20 mouse cellular contexts compared by ENCODE assay signal in the genomic region with DNA sequence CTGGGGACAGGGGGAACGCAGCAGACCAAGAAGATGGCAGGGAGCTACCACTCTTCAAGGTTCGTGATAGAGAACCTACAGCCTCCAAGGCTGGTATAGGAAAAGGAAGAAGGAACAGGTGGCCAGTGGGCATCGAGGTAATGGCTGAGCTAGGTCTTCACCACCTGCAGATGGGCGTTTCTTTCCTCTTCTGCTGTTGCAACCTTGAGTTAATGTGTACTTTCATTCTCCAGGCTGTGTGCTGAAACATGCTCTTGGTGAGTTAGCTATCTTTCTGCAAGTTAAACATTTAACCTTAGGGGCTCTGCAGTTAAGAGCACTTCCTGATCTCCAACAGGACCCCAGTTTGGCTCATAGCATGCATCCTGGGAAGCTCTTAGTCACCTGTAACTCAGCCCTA. TPM values are rescaled to one million over a fixed set of nuclear protein-coding genes. Genes with fewer than 3 reads are reported as not detected.
DNase-seq lines count a peak whose midpoint lies in the region; ATAC-seq lines count a peak whose summit lies in the region.
"Had no signal": no experiment of that assay in that cellular context is flagged by ENCODE, and none has a peak within 500 bp of the region (broad histone marks: within the 10 kb centered on the region; RNA-seq: fewer than 3 reads in every experiment).

No protein-coding gene starts in this region.

- H3K9me3 ChIP-seq in hindbrain, embryonic 13.5 days, result no peaks in the 10 kb centered on the region
- H3K9me3 ChIP-seq in hindbrain, embryonic 16.5 days (ENCODE audit: control insufficient read depth, low read length), result no peaks in the 10 kb centered on the region
- H3K9me3 ChIP-seq in intestine, embryonic 16.5 days (ENCODE audit: control insufficient read depth, low read length), result no peaks in the 10 kb centered on the region
- H3K9me3 ChIP-seq in kidney, embryonic 15.5 days (replicated peaks), result no peaks in the 10 kb centered on the region
- no peaks in the 10 kb centered on the region for H3K9me3 ChIP-seq in liver, embryonic 15.5 days (replicated peaks)
- H3K9me3 ChIP-seq: G1E; limb, embryonic 15.5 days had no signal

- no peak for ATAC-seq in hindbrain, embryonic 13.5 days (ENCODE audit: low FRiP score)
- no peak for ATAC-seq in hindbrain, embryonic 16.5 days
- peak; percentile 21 for ATAC-seq in intestine, embryonic 16.5 days
- no peak; the same call in 1 of the 2 replicates for ATAC-seq in kidney, embryonic 15.5 days (replicated peaks; ENCODE audit: low FRiP score)
- no peak for ATAC-seq in liver, embryonic 15.5 days (ENCODE audit: insufficient read depth)
- ATAC-seq in megakaryocyte, adult 5-6 weeks (ENCODE audit: poor library complexity, severe bottlenecking), result no peak

- peak overlapping the region; percentile 94 for H3K27ac ChIP-seq in hindbrain, embryonic 13.5 days
- no peak overlapping the region for H3K27ac ChIP-seq in hindbrain, embryonic 16.5 days (ENCODE audit: low read depth, low read length)
- peak overlapping the region; percentile 51; the same call in 1 of the 2 replicates for H3K27ac ChIP-seq in intestine, embryonic 16.5 days (ENCODE audit: low read length)
- H3K27ac ChIP-seq in kidney, embryonic 15.5 days, result peak overlapping the region; percentile 84
- H3K27ac ChIP-seq in liver, embryonic 15.5 days (replicated peaks), result peak overlapping the region; percentile 69
- H3K27ac ChIP-seq: limb, embryonic 15.5 days; stomach, postnatal 0 days had no signal

- peaks cover 38% of the 10 kb centered on the region for H3K4me1 ChIP-seq in hindbrain, embryonic 13.5 days (replicated peaks)
- H3K4me1 ChIP-seq in hindbrain, embryonic 16.5 days (ENCODE audit: control insufficient read depth, insufficient read depth, low read depth, low read length), result peaks cover 11% of the 10 kb centered on the region
- H3K4me1 ChIP-seq in intestine, embryonic 16.5 days (ENCODE audit: control insufficient read depth, insufficient read depth, low read length), result peaks cover 3% of the 10 kb centered on the region
- peaks cover 16% of the 10 kb centered on the region for H3K4me1 ChIP-seq in kidney, embryonic 15.5 days
- peaks cover 18% of the 10 kb centered on the region for H3K4me1 ChIP-seq in liver, embryonic 15.5 days (replicated peaks)

- DNase-seq in frontal cortex, postnatal 14 days (ENCODE audit: low spot score in 2 of 2), result no peak
- DNase-seq: adrenal gland, postnatal 14 days; cerebellum, postnatal 10 days; gastrocnemius, postnatal 25 days; lung, postnatal 4 days; right cerebral cortex, adult 18-20 months; thymus, postnatal 25 days had no signal

- no peak overlapping the region for H3K9ac ChIP-seq in hindbrain, embryonic 13.5 days
- H3K9ac ChIP-seq in hindbrain, embryonic 16.5 days (ENCODE audit: low read depth, low read length), result no peak overlapping the region
- H3K9ac ChIP-seq in intestine, embryonic 16.5 days (ENCODE audit: low read depth, low read length), result no peak overlapping the region
- no peak overlapping the region for H3K9ac ChIP-seq in kidney, embryonic 15.5 days
- no peak overlapping the region for H3K9ac ChIP-seq in liver, embryonic 15.5 days
- H3K9ac ChIP-seq: limb, embryonic 15.5 days had no signal

- H3K4me2 ChIP-seq in hindbrain, embryonic 13.5 days, result peak overlapping the region; percentile 81; the same call in 1 of the 2 replicates
- H3K4me2 ChIP-seq in hindbrain, embryonic 16.5 days (ENCODE audit: low read length), result no peak overlapping the region
- H3K4me2 ChIP-seq in intestine, embryonic 16.5 days (ENCODE audit: low read depth, low read length), result no peak overlapping the region
- H3K4me2 ChIP-seq in kidney, embryonic 15.5 days, result no peak overlapping the region
- peak overlapping the region; percentile 29; the same call in 1 of the 2 replicates for H3K4me2 ChIP-seq in liver, embryonic 15.5 days
- H3K4me2 ChIP-seq: heart, embryonic 11.5 days; limb, embryonic 15.5 days had no signal

- H3K36me3 ChIP-seq in hindbrain, embryonic 13.5 days, result peaks cover 3% of the 10 kb centered on the region
- H3K36me3 ChIP-seq in hindbrain, embryonic 16.5 days (ENCODE audit: control insufficient read depth, insufficient read depth, low read length), result peaks cover 6% of the 10 kb centered on the region; the same call in 1 of the 2 replicates
- H3K36me3 ChIP-seq in intestine, embryonic 16.5 days (ENCODE audit: control insufficient read depth, insufficient read depth, low read length), result no peaks in the 10 kb centered on the region
- H3K36me3 ChIP-seq in kidney, embryonic 15.5 days, result no peaks in the 10 kb centered on the region
- no peaks in the 10 kb centered on the region for H3K36me3 ChIP-seq in liver, embryonic 15.5 days (replicated peaks)
- H3K36me3 ChIP-seq: G1E; limb, embryonic 15.5 days had no signal

- no peak overlapping the region for H3K4me3 ChIP-seq in hindbrain, embryonic 13.5 days
- no peak overlapping the region for H3K4me3 ChIP-seq in hindbrain, embryonic 16.5 days (ENCODE audit: low read length)
- no peak overlapping the region for H3K4me3 ChIP-seq in intestine, embryonic 16.5 days (ENCODE audit: low read length)
- H3K4me3 ChIP-seq in kidney, embryonic 15.5 days (replicated peaks), result no peak overlapping the region
- H3K4me3 ChIP-seq in liver, embryonic 15.5 days (replicated peaks), result no peak overlapping the region
- H3K4me3 ChIP-seq: limb, embryonic 15.5 days had no signal

- H3K27me3 ChIP-seq in hindbrain, embryonic 13.5 days, result no peaks in the 10 kb centered on the region
- no peaks in the 10 kb centered on the region for H3K27me3 ChIP-seq in hindbrain, embryonic 16.5 days (replicated peaks; ENCODE audit: control insufficient read depth, insufficient read depth, low read length)
- H3K27me3 ChIP-seq in intestine, embryonic 16.5 days (replicated peaks; ENCODE audit: control insufficient read depth, insufficient read depth, low read length), result no peaks in the 10 kb centered on the region
- peaks cover 11% of the 10 kb centered on the region; the same call in 1 of the 2 replicates for H3K27me3 ChIP-seq in kidney, embryonic 15.5 days
- peaks cover 27% of the 10 kb centered on the region for H3K27me3 ChIP-seq in liver, embryonic 15.5 days
- H3K27me3 ChIP-seq: limb, embryonic 15.5 days had no signal

- WGBS in hindbrain, embryonic 13.5 days, result 86% methylated on average over 4 of the region's 4 CpGs
- 89% methylated on average over 4 of the region's 4 CpGs for WGBS in hindbrain, embryonic 16.5 days
- 75% methylated on average over 4 of the region's 4 CpGs for WGBS in intestine, embryonic 16.5 days
- 78% methylated on average over 4 of the region's 4 CpGs for WGBS in kidney, embryonic 15.5 days
- 38% methylated on average over 4 of the region's 4 CpGs for WGBS in liver, embryonic 15.5 days (ENCODE audit: insufficient replicate concordance)

RNA-seq across cellular contexts. Expression of gene Tmem169, which starts 3.7 kb away (rescaled TPM):
- polyA plus RNA-seq in hindbrain, embryonic 13.5 days (2015; fragmentation: Nextera tagmentation; extraction: Ambion mirVana), result 42.3 and 46.8 TPM in 2 replicates
- polyA plus RNA-seq in hindbrain, embryonic 16.5 days (2015; fragmentation: Nextera tagmentation; extraction: Ambion mirVana), result 34.2 and 38.7 TPM in 2 replicates
- polyA plus RNA-seq in intestine, embryonic 16.5 days (2015; fragmentation: Nextera tagmentation; extraction: Ambion mirVana), result 2.1 and 2.3 TPM in 2 replicates
- polyA plus RNA-seq in kidney, embryonic 15.5 days (2015; fragmentation: Nextera tagmentation; extraction: Ambion mirVana), result 4.8 and 5.0 TPM in 2 replicates
- polyA plus RNA-seq in liver, embryonic 15.5 days (2015; fragmentation: Nextera tagmentation; extraction: Ambion mirVana), result 0.79 and 0.96 TPM in 2 replicates
- total RNA-seq in megakaryocyte, adult 5-6 weeks (2015), result not detected in 2 replicates
- total RNA-seq in megakaryocyte, adult 5-6 weeks (2017), result not detected in 2 replicates
- total RNA-seq: gastrocnemius, postnatal 25 days; hematopoietic stem cell, adult 5-6 weeks; monocyte, adult 5-6 weeks had no signal
- polyA plus RNA-seq: G1E; spleen, adult 2 months had no signal

RNA-seq across cellular contexts. Expression of gene Pecr, which starts 3.8 kb away (rescaled TPM):
- 8.8 and 8.9 TPM in 2 replicates for polyA plus RNA-seq in hindbrain, embryonic 13.5 days (2015; fragmentation: Nextera tagmentation; extraction: Ambion mirVana)
- 9.4 and 10.6 TPM in 2 replicates for polyA plus RNA-seq in hindbrain, embryonic 16.5 days (2015; fragmentation: Nextera tagmentation; extraction: Ambion mirVana)
- 82.7 and 96.5 TPM in 2 replicates for polyA plus RNA-seq in intestine, embryonic 16.5 days (2015; fragmentation: Nextera tagmentation; extraction: Ambion mirVana)
- polyA plus RNA-seq in kidney, embryonic 15.5 days (2015; fragmentation: Nextera tagmentation; extraction: Ambion mirVana), result 53.8 and 54.9 TPM in 2 replicates
- 66.1 and 71.5 TPM in 2 replicates for polyA plus RNA-seq in liver, embryonic 15.5 days (2015; fragmentation: Nextera tagmentation; extraction: Ambion mirVana)
- total RNA-seq in megakaryocyte, adult 5-6 weeks (2015), result 0.29 and 0.66 TPM in 2 replicates
- 0.45 and 1.3 TPM in 2 replicates for total RNA-seq in megakaryocyte, adult 5-6 weeks (2017)

RNA-seq across cellular contexts. Expression of gene Xrcc5, which starts 19.3 kb away (rescaled TPM):
- polyA plus RNA-seq in hindbrain, embryonic 13.5 days (2015; fragmentation: Nextera tagmentation; extraction: Ambion mirVana), result 26.0 and 26.5 TPM in 2 replicates
- 15.9 and 17.3 TPM in 2 replicates for polyA plus RNA-seq in hindbrain, embryonic 16.5 days (2015; fragmentation: Nextera tagmentation; extraction: Ambion mirVana)
- 31.7 and 34.0 TPM in 2 replicates for polyA plus RNA-seq in intestine, embryonic 16.5 days (2015; fragmentation: Nextera tagmentation; extraction: Ambion mirVana)
- 54.5 and 59.4 TPM in 2 replicates for polyA plus RNA-seq in kidney, embryonic 15.5 days (2015; fragmentation: Nextera tagmentation; extraction: Ambion mirVana)
- polyA plus RNA-seq in liver, embryonic 15.5 days (2015; fragmentation: Nextera tagmentation; extraction: Ambion mirVana), result 14.8 and 15.8 TPM in 2 replicates
- 0.31 and 0.50 TPM in 2 replicates for total RNA-seq in megakaryocyte, adult 5-6 weeks (2015)
- 0.77 and 2.9 TPM in 2 replicates for total RNA-seq in megakaryocyte, adult 5-6 weeks (2017)

Comparison
In these comparisons a context has a peak if more than half of its experiments do, and no peak if none do; other contexts are left out.
1. H3K4me2 ChIP-seq: peak in hindbrain, embryonic 13.5 days (single experiment) and liver, embryonic 15.5 days (single experiment); none in hindbrain, embryonic 16.5 days (single experiment), intestine, embryonic 16.5 days (single experiment) and kidney, embryonic 15.5 days (single experiment).